Mouse (Mus musculus) MEL (cell line): ENCODE measurements around the gene Fam169a. TPM values are rescaled to one million over a fixed set of nuclear protein-coding genes. Genes with fewer than 3 reads are reported as not detected.

Source experiments
- DNase-seq: peaks from one replicate; pipeline ENCODE4 v3.0.0; 2011; ENCODE audit warnings: low read depth, low spot score
- H3K27ac ChIP-seq: 2 replicates; pipeline ENCODE4 v1.5.1; 2012; ENCODE audit warnings: low read depth, mild to moderate bottlenecking, control low read depth, low read length, moderate library complexity; ENCODE audit not compliant: control insufficient read depth
- H3K27me3 ChIP-seq, 2 experiments: fragments of 150-350 bp in 1 of 2; sonication (generic) in 1 of 2; 2 replicates each; pipeline ENCODE4 v1.6.1; 2012; ENCODE audit warnings: low read length in 2 of 2, mild to moderate bottlenecking in 2 of 2, improper control_type of control experiment in 1 of 2, moderate library complexity in 1 of 2; ENCODE audit not compliant: insufficient read depth in 2 of 2, control insufficient read depth in 1 of 2
- H3K36me3 ChIP-seq, 2 experiments: 2 replicates each; pipeline ENCODE4 v1.6.1; 2012 to 2014; ENCODE audit warnings: low read length in 2 of 2, improper control_type of control experiment in 1 of 2, inconsistent platforms in 1 of 2, mild to moderate bottlenecking in 1 of 2; ENCODE audit not compliant: insufficient read depth in 2 of 2, control insufficient read depth in 1 of 2
- H3K4me1 ChIP-seq, 2 experiments: fragments of 150-350 bp in 1 of 2; sonication (generic) in 1 of 2; 2 replicates each; pipeline ENCODE4 v1.6.1; 2012; ENCODE audit warnings: low read length in 2 of 2, improper control_type of control experiment in 1 of 2, mild to moderate bottlenecking in 1 of 2; ENCODE audit not compliant: insufficient read depth in 2 of 2, control insufficient read depth in 1 of 2
- H3K4me3 ChIP-seq, 2 experiments: fragments of 150-350 bp in 1 of 2; sonication (generic) in 1 of 2; 2 replicates each; pipeline ENCODE4 v1.5.1; 2012; ENCODE audit warnings: low read depth in 2 of 2, low read length in 2 of 2, mild to moderate bottlenecking in 2 of 2, moderate library complexity in 2 of 2, control low read depth in 1 of 2, improper control_type of control experiment in 1 of 2; ENCODE audit not compliant: control insufficient read depth in 1 of 2, insufficient read depth in 1 of 2
- H3K79me2 ChIP-seq: 2 replicates; pipeline ENCODE4 v1.6.1; 2012; ENCODE audit warnings: mild to moderate bottlenecking, low read length, moderate library complexity; ENCODE audit not compliant: control insufficient read depth, poor library complexity, insufficient read depth
- H3K9ac ChIP-seq: 2 replicates; pipeline ENCODE4 v1.6.1; 2012; ENCODE audit warnings: low read depth, mild to moderate bottlenecking, control low read depth, low read length, moderate library complexity; ENCODE audit not compliant: control insufficient read depth, poor library complexity, severe bottlenecking
- H3K9me3 ChIP-seq: fragments of 150-350 bp; sonication (generic); replicated peaks from 2 replicates; pipeline ENCODE4 v1.6.1; 2012; ENCODE audit warnings: mild to moderate bottlenecking, low read length, improper control_type of control experiment, moderate library complexity; ENCODE audit not compliant: insufficient read depth
- CHD1 ChIP-seq: IDR thresholded peaks from 2 replicates; pipeline ENCODE4 v1.6.1; 2012; ENCODE audit warnings: low read depth, mild to moderate bottlenecking, inconsistent platforms, low read length, improper control_type of control experiment
- CHD2 ChIP-seq: IDR thresholded peaks from 2 replicates; pipeline ENCODE4 v1.6.1; 2011; ENCODE audit warnings: low read length, improper control_type of control experiment
- E2F4 ChIP-seq: IDR thresholded peaks from 2 replicates; pipeline ENCODE4 v1.6.1; 2011; ENCODE audit warnings: low read depth, low read length, improper control_type of control experiment, borderline replicate concordance
- EP300 ChIP-seq, 2 experiments: IDR thresholded peaks; 2 replicates each; pipeline ENCODE4 v1.6.1; 2011; ENCODE audit warnings: improper control_type of control experiment in 2 of 2, low read length in 2 of 2, low read depth in 1 of 2, mild to moderate bottlenecking in 1 of 2
- ETS1 ChIP-seq: IDR thresholded peaks from 2 replicates; pipeline ENCODE4 v1.6.1; 2012; ENCODE audit warnings: low read depth, mild to moderate bottlenecking, inconsistent platforms, low read length, improper control_type of control experiment, moderate library complexity
- GATA1 ChIP-seq: IDR thresholded peaks from 2 replicates; pipeline ENCODE4 v1.6.1; 2011; ENCODE audit warnings: low read depth, low read length, improper control_type of control experiment
- KAT2A ChIP-seq: conservative IDR thresholded peaks from 2 replicates; pipeline ENCODE4 v1.6.1; 2012; ENCODE audit warnings: low read depth, low read length, improper control_type of control experiment, inconsistent platforms
- MAFK ChIP-seq: IDR thresholded peaks from 2 replicates; pipeline ENCODE4 v1.6.1; 2011; ENCODE audit warnings: low read depth, mild to moderate bottlenecking, low read length, improper control_type of control experiment, borderline replicate concordance
- MAZ ChIP-seq: IDR thresholded peaks from 2 replicates; pipeline ENCODE4 v1.6.1; 2012; ENCODE audit warnings: low read depth, mild to moderate bottlenecking, inconsistent platforms, low read length, improper control_type of control experiment
- MXI1 ChIP-seq: IDR thresholded peaks from 2 replicates; pipeline ENCODE4 v1.6.1; 2011; ENCODE audit warnings: mild to moderate bottlenecking, low read depth, low read length, improper control_type of control experiment
- MYB ChIP-seq: IDR thresholded peaks from 2 replicates; pipeline ENCODE4 v1.6.1; 2011; ENCODE audit warnings: mild to moderate bottlenecking, low read depth, low read length, improper control_type of control experiment
- NELFE ChIP-seq: IDR thresholded peaks from 2 replicates; pipeline ENCODE4 v1.6.1; 2011; ENCODE audit warnings: low read depth, low read length, improper control_type of control experiment
- POLR2AphosphoS2 ChIP-seq: IDR thresholded peaks from 2 replicates; pipeline ENCODE4 v1.6.1; 2011; ENCODE audit warnings: low read length, improper control_type of control experiment
- POLR2AphosphoS5 ChIP-seq: IDR thresholded peaks from 2 replicates; pipeline ENCODE4 v1.6.1; 2012; ENCODE audit warnings: low read depth, borderline replicate concordance, mild to moderate bottlenecking, inconsistent platforms, low read length, moderate library complexity, mixed read lengths
- RAD21 ChIP-seq: IDR thresholded peaks from 2 replicates; pipeline ENCODE4 v1.6.1; 2011; ENCODE audit warnings: mild to moderate bottlenecking, low read depth, low read length, improper control_type of control experiment
- RCOR1 ChIP-seq: IDR thresholded peaks from 2 replicates; pipeline ENCODE4 v1.6.1; 2012; ENCODE audit warnings: low read depth, mild to moderate bottlenecking, inconsistent platforms, low read length, improper control_type of control experiment
- SIN3A ChIP-seq: IDR thresholded peaks from 2 replicates; pipeline ENCODE4 v1.6.1; 2012; ENCODE audit warnings: low read length, improper control_type of control experiment, inconsistent platforms
- TAL1 ChIP-seq: IDR thresholded peaks from 2 replicates; pipeline ENCODE4 v1.6.1; 2012; ENCODE audit warnings: mild to moderate bottlenecking, inconsistent platforms, low read length, moderate library complexity, mixed read lengths
- TCF12 ChIP-seq: IDR thresholded peaks from 2 replicates; pipeline ENCODE4 v1.6.1; 2014; ENCODE audit warnings: low read depth, mild to moderate bottlenecking, inconsistent platforms, low read length, improper control_type of control experiment, moderate library complexity
- USF2 ChIP-seq, 2 experiments: IDR thresholded peaks; 2 replicates each; pipeline ENCODE4 v1.6.1; 2011 to 2012; ENCODE audit warnings: improper control_type of control experiment in 2 of 2, low read length in 2 of 2, borderline replicate concordance in 1 of 2, inconsistent platforms in 1 of 2, low read depth in 1 of 2, mild to moderate bottlenecking in 1 of 2; ENCODE audit not compliant: insufficient read depth in 1 of 2
- polyA plus RNA-seq, 2 experiments: library from polyadenylated mRNA; stranded (reverse) in 1 of 2; unstranded in 1 of 2; fragments of >175 nt in 1 of 2; fragments of >200 nt in 1 of 2; gene quantifications; 2 replicates each; pipeline versions ENCODE4 v1.2.1 to v1.2.4; 2012; ENCODE audit warnings: low replicate concordance in 2 of 2, low read depth in 1 of 2; ENCODE audit not compliant: insufficient read length in 2 of 2, insufficient read depth in 1 of 2, missing spikeins in 1 of 2
- total RNA-seq: library from RNA; depleted of rRNA; stranded (reverse); fragments of 300-350 nt; gene quantifications from 2 replicates; pipeline ENCODE4 v1.2.3, GENCODE M21; 2012

The Fam169a gene
- total and polyA plus RNA-seq, 3 experiments, result 0.62 to 0.89 TPM; not detected in 1

DNA sequence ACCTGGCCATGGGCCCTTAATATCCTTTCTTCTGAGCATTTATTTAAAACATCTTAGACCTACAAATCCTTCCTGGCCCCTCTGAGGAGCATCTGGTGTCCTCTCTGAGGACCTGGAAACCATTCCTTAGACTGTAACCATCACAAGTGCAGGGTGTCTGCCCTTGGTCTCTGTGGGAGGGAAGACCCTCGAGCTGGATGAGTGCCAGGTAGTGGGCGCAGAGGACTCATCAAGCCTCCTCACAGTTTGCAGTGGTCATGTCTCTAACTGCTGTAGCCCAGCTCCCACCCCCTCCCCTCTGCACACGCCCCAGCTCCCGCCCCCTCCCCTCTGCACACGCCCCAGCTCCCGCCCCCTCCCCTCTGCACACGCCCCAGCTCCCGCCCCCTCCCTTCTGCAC lies 6.8 kb upstream of the Fam169a start:
- H3K4me3 ChIP-seq, result no peak overlapping the region
- peaks cover 0 to 2% of the 10 kb centered on the region in 2 experiments; a peak in 1 of 4 replicates for H3K36me3 ChIP-seq
- DNase-seq, result no peak
- no peaks in the 10 kb centered on the region for H3K79me2 ChIP-seq
- H3K27me3 ChIP-seq, result no peaks in the 10 kb centered on the region
- TF ChIP-seq SIN3A (no peak), RAD21 (no peak), MYB (no peak), EP300 (IDR thresholded peaks at IDR 0.05; ENCODE audit: low read depth in 1 of 2, low read length in 2 of 2) (no peak), ETS1 (no peak), MAFK (no peak), USF2 (IDR thresholded peaks at IDR 0.05; ENCODE audit: borderline replicate concordance in 1 of 2, insufficient read depth in 1 of 2, low read depth in 1 of 2, low read length in 2 of 2) (no peak), TCF12 (no peak), KAT2A (no peak), NELFE (no peak), POLR2AphosphoS5 (no peak)
- H3K9me3 ChIP-seq, result no peaks in the 10 kb centered on the region
- no peak overlapping the region for H3K27ac ChIP-seq
- no peak overlapping the region for H3K9ac ChIP-seq
- H3K4me1 ChIP-seq, result peaks cover 0 to 2% of the 10 kb centered on the region in 2 experiments; a peak in 1 of 4 replicates

DNA sequence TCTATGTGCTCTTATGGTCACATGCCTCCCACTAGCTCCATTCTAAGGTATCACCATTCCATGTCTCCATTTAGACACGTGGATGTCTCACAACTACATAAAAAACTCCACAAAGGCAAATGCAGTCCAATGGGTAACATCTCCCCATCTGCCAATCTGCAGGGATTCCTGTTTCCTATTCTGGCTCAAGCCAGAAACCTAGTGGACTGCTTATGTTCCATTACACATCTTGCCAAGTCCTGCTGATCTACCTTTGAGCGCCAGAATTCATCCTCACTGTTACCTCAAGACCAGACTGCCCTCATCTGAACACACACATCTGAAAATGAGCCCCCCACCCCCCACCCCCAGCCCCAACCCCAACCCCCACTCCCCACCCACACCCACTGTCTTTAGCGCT lies 4.9 kb upstream of the Fam169a start:
- no peak for TF ChIP-seq SIN3A
- TF ChIP-seq MAZ, result no peak
- no peak for TF ChIP-seq MYB
- no peak for TF ChIP-seq E2F4
- no peak for TF ChIP-seq POLR2AphosphoS5
- no peak for TF ChIP-seq NELFE
- TF ChIP-seq MAFK, result no peak
- no peak for TF ChIP-seq MXI1
- TF ChIP-seq TAL1, result no peak
- no peak for TF ChIP-seq POLR2AphosphoS2
- no peak for TF ChIP-seq GATA1
- no peak for TF ChIP-seq CHD1
- TF ChIP-seq EP300 (IDR thresholded peaks at IDR 0.05; ENCODE audit: low read depth in 1 of 2, low read length in 2 of 2), result no peak
- no peak for TF ChIP-seq CHD2
- TF ChIP-seq RCOR1, result no peak
- Histone ChIP-seq H3K4me1 (peaks cover 0 to 4% of the 10 kb centered on the region in 2 experiments; a peak in 2 of 4 replicates), H3K4me3 (no peak overlapping the region), H3K36me3 (peaks cover 0 to 4% of the 10 kb centered on the region in 2 experiments; a peak in 2 of 4 replicates), H3K27me3 (no peaks in the 10 kb centered on the region), H3K27ac (no peak overlapping the region), H3K79me2 (no peaks in the 10 kb centered on the region), H3K9me3 (no peaks in the 10 kb centered on the region), H3K9ac (no peak overlapping the region)
- DNase-seq, result no peak
